Mouse (Mus musculus) erythroblast, embryonic 14.5 days (primary cell): ENCODE data around the gene Gm4763. TPM values are rescaled to one million over a fixed set of nuclear protein-coding genes. Genes with fewer than 3 reads are reported as not detected.

Experiments
- H3K27me3 ChIP-seq: 2 replicates; pipeline ENCODE4 v1.6.1; 2012; ENCODE audit warnings: inconsistent platforms; ENCODE audit not compliant: control insufficient read depth
- H3K36me3 ChIP-seq: 2 replicates; pipeline ENCODE4 v1.6.1; 2012; ENCODE audit warnings: mild to moderate bottlenecking, inconsistent platforms; ENCODE audit not compliant: control insufficient read depth
- H3K4me1 ChIP-seq: 2 replicates; pipeline ENCODE4 v1.6.1; 2012; ENCODE audit warnings: inconsistent platforms; ENCODE audit not compliant: control insufficient read depth
- H3K4me3 ChIP-seq: replicated peaks from 2 replicates; pipeline ENCODE3; 2012; ENCODE audit warnings: moderate library complexity, mild to moderate bottlenecking, inconsistent platforms
- H3K9me3 ChIP-seq: 2 replicates; pipeline ENCODE4 v1.6.1; 2012; ENCODE audit warnings: low read length, inconsistent platforms, mixed read lengths; ENCODE audit not compliant: control insufficient read depth
- GATA1 ChIP-seq: IDR thresholded peaks from 2 replicates; pipeline ENCODE4 v1.6.1; 2012; ENCODE audit warnings: low read length, inconsistent platforms, mixed read lengths
- TAL1 ChIP-seq: IDR thresholded peaks from 3 replicates; pipeline ENCODE4 v1.6.1; 2012; ENCODE audit warnings: low read length, inconsistent platforms, mixed read lengths
- polyA plus RNA-seq: library from polyadenylated mRNA; stranded (reverse); fragments of >175 nt; gene quantifications from 2 replicates; pipeline ENCODE4 v1.2.3, GENCODE M21; 2012

The Gm4763 gene
- polyA plus RNA-seq, 1 experiment = not detected

- Histone ChIP-seq H3K27me3 (no peaks in the 10 kb centered on the region), H3K4me1 (no peaks in the 10 kb centered on the region), H3K36me3 (no peaks in the 10 kb centered on the region), H3K9me3 (no peaks in the 10 kb centered on the region), H3K4me3 (no peak overlapping the region)
- TF ChIP-seq TAL1 (no peak), GATA1 (no peak)
These were observed 54.7 kb downstream of the Gm4763 start for GRCm38 (mm10) chr7:24671944-24672439.

Other genes starting within 250 kb of the Gm4763 start
- 0.01 TPM in 1 of 2 replicates, not detected in the other for gene Cadm4, start 244.9 kb downstream of the Gm4763 start, polyA plus RNA-seq
- 0.55 and 0.58 TPM in 2 replicates for gene Zfp428, start 219.9 kb downstream of the Gm4763 start, polyA plus RNA-seq
- not detected in 2 replicates for gene AC161166.1, start 214.5 kb downstream of the Gm4763 start, polyA plus RNA-seq
- 0.18 and 0.20 TPM in 2 replicates for gene Irgq, start 196.2 kb downstream of the Gm4763 start, polyA plus RNA-seq
- not detected in 2 replicates for gene Pinlyp, start 180.8 kb downstream of the Gm4763 start, polyA plus RNA-seq
- 32.1 and 34.8 TPM in 2 replicates for gene Xrcc1, start 180.6 kb downstream of the Gm4763 start, polyA plus RNA-seq
- 1.8 and 1.9 TPM in 2 replicates for gene Ethe1, start 139.4 kb downstream of the Gm4763 start, polyA plus RNA-seq
- 0.08 TPM in 1 of 2 replicates, not detected in the other for gene Zfp575, start 139.3 kb downstream of the Gm4763 start, polyA plus RNA-seq
- gene Phldb3, start 116.1 kb downstream of the Gm4763 start, polyA plus RNA-seq = 0.03 and 0.09 TPM in 2 replicates
- not detected in 2 replicates for gene Lypd3, start 90.4 kb downstream of the Gm4763 start, polyA plus RNA-seq
- not detected in 2 replicates for gene Tex101, start 50.2 kb downstream of the Gm4763 start, polyA plus RNA-seq
- gene BC049730, start 17.7 kb downstream of the Gm4763 start, polyA plus RNA-seq = 0.24 and 0.66 TPM in 2 replicates
- gene Cd177, start 33.4 kb upstream of the Gm4763 start, polyA plus RNA-seq = 0.02 and 0.12 TPM in 2 replicates
- not detected in 2 replicates for gene Ceacam10, start 50.3 kb upstream of the Gm4763 start, polyA plus RNA-seq
- 2.5 and 6.9 TPM in 2 replicates for gene Gm9844, start 135.3 kb upstream of the Gm4763 start, polyA plus RNA-seq
- 0.06 TPM in 1 of 2 replicates, not detected in the other for gene Lypd4, start 143.0 kb upstream of the Gm4763 start, polyA plus RNA-seq
- not detected in 2 replicates for gene Dmrtc2, start 143.1 kb upstream of the Gm4763 start, polyA plus RNA-seq
- gene Rps19, start 157.5 kb upstream of the Gm4763 start, polyA plus RNA-seq = 189 and 353 TPM in 2 replicates
- gene Cd79a, start 170.5 kb upstream of the Gm4763 start, polyA plus RNA-seq = 0.08 and 0.10 TPM in 2 replicates
- 20.6 and 20.7 TPM in 2 replicates for gene Arhgef1, start 176.0 kb upstream of the Gm4763 start, polyA plus RNA-seq
- gene Gm4881, start 217.6 kb upstream of the Gm4763 start, polyA plus RNA-seq = not detected in 2 replicates
- gene Rabac1, start 245.8 kb upstream of the Gm4763 start, polyA plus RNA-seq = 10.4 and 12.9 TPM in 2 replicates